Mouse (Mus musculus) mature B cell (primary cell): Measurements from ENCODE around the gene Nfic.

Experiments used
- in situ Hi-C: fragments of 300-500 bp; cut with MboI; formaldehyde crosslinking; loops from 2 replicates; pipeline ENCODE4 v1.14.3; 2019

The Nfic gene

DNA sequence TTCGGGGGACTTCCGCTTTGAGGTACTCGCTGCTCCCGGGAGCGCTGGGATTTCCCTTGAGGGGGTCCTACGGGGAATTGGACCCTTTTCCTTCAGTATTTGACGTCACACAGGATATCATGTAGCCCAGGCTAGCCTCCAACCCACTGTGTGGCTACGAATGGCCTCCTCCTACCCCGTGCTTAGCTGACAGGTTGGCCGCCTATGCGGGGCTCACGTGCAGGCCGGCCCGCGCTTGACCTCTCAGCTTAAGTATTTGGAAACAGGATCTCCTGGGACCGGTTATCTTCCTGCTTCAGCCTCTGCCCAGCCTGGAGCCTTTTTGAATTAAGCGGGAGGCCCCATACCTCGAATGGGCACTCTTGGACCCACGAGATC lies 70.8 kb downstream of the Nfic start:
- in situ Hi-C loops: no loop called here

DNA sequence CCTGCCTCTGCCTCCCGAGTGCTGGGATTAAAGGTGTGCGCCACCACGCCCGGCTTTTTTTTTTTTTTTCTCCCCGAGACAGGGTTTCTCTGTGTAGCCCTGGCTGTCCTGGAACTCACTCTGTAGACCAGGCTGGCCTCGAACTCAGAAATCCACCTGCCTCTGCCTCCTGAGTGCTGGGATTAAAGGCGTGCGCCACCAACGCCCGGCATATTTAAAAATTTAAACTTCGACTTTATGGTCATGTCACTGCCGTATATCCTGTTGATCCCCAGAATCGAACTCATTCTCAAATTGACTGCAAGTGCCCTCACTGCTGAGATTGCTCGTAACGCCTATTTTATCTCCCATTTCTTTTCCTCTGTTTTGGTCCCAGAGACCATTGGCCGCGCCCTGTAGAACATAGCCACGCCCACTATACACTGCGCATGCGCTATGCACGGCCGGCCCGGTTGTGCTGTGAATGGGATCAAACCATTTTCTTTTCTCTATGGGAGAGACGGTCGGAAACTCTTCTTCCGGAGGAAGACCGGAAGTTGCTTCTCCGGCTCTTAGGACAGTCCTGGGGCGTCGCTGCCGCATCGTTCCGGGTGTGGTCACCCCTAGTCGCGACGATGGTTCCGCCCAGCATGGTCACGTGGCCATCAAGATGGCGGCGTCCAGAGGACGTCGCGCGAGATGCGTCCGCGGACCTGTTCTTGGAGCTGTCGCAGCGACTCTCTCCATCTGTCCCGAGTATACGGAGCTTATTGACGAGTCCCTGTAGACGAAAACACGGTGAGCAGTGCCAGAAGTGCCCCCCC lies 71.4 kb downstream of the Nfic start, which contains the start of the genes Dohh and Gm48551:
Gene Dohh, plus strand, starts transcription at position 627 of the 803 bp plus-strand sequence.
Gene Gm48551, plus strand, starts transcription at position 665 of the 803 bp plus-strand sequence.
- in situ Hi-C loops: no loop called here

DNA sequence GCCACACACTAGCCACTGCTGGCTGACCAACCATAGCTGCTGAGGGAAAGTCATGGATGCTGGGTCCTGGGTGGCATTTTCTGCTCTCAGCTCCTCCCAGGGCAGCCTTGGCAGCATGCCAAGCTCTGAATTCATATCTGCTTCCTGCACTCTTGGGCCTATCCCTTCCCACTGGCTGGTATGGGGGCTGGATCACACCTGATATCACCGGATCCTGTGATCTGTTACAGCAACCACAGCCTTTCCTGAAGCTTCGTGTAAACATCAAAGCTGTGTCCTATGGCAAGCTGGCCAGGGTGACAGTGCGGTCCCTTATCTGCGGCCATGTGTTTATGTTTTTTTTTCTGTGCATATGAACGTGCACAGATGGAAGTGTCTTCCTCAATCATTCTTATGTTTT lies 73.4 kb downstream of the Nfic start:
- in situ Hi-C loops: no loop called here

DNA sequence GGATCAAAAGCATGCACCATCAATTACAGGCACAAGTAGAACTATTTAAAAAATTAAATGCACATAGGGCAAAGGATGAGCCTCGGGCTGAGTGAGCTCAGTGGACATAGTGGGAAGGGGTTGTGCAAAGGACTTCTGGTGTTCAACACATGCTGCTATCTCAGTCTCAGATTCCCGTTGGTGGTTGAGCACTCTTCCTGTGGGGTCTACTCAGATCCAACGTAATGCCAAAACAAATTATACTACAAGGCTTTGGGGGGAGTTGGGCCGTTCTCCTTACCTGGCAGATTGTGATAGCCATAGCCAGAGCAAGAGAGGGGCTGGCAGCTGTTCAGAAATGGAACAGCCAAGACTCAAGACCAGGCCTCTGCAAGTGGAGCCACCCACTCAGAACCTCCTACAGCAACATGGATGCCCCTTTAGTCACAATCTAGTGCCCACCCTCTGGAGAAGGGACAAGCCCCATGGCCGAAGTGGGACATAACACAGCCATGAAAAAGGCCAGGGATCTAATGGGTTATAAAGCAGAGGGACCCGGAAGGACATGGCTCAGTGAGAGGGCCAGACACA lies 75.5 kb downstream of the Nfic start:
- in situ Hi-C loops: no loop called here

DNA sequence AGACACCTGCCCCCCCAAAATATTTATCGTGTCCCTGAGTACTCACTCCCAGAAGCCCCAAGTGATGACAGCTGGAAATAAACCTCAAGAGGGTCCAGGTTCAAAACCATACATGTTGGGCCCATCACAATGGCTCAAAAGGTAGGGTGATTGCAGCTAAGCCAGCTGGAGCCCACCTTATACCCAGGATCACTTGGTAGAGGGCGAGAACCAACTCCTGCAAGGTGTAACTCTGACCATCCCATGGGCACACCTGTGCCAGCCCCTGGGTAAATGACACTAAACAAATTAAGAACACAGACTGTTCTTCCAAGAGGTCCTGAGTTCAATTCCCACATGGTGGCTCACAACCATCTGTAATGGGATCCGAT lies 76.3 kb downstream of the Nfic start:
- in situ Hi-C loops: no loop called here

DNA sequence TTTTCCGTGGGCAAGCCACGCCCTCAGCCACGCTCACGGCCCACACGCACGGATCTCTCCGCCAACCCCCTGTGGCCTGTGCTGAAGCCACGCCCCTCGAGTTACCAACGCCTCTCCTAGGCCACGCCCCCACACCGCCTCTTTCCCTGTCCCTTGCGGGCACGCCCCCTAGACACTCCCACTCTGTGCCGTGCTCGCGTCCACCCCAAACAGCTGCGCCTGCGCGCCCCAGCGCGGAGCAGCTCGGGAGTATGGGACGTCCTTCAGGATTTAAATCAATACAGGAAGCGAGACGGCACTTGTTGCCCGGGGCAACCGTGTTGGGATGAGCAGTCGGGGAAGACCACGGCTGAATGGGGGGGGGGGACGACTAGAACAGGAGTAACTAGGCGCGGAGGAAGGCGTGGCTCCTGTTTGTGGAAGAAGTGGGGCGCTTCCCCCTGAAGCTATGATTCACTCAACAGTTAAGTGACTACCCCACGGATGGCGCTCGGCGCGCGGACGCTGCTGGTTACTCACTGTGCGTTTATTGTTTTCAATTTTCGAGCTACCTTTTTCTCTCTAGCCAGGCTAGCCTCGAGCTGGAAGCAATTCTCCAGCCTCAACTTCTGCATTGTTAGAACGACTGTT lies 76.8 kb downstream of the Nfic start:
- in situ Hi-C loops: no loop called here

DNA sequence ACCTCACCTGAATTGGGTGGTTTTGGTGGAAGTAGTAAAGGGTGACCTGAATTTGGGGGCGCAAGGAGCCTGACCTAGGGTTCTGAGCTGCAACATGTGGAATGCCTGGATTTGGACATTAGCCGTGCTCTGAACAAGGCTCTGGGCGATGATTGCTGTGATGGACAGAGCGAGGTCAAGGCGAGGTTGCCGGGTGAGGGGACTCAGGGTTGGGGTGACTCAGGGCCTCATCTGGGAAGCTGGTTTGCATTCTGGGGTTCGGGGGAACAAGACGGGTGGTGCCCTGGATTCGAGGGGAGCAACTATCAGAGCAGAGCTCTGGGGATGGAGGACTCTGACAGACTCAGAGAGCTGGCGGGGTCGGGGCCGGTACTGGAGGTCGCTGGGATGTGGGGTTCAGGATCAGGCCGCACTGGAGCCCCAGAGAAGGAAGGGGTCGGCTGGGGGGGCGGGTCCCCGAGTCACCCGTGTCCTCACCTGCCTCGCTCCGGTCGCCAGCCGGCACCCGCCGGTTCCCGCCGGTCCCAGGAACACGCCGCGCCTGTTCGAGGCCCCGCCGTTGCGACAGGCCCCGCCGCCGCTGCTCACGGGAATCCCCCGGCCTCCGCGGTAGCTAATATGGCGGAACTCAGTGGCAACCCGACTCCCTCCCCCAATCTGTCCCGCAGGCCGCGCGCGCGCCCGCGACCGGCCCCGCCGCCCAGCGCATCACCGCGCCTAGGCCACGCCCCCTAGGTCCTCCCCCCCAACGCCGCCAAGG lies 77.5 kb downstream of the Nfic start, which contains the start of gene Fzr1:
Gene Fzr1, minus strand, starts transcription at position 724 of the 760 bp plus-strand sequence.
- in situ Hi-C loops: no loop called here

DNA sequence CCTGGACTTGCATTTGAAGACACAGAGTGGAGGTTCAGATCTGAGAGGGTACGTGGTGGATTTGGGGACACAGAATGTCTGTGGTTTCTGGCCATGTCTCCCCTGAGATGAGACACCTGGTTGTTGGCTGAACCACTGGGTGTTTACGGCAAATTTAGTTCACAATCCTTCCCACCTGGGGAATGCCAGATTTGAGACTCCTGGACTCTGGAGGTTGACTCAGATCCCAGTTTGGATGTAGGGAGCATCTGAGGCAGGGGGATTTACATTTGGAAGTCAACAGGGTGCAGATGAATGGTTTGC lies 78.1 kb downstream of the Nfic start:
- in situ Hi-C loops: no loop called here

DNA sequence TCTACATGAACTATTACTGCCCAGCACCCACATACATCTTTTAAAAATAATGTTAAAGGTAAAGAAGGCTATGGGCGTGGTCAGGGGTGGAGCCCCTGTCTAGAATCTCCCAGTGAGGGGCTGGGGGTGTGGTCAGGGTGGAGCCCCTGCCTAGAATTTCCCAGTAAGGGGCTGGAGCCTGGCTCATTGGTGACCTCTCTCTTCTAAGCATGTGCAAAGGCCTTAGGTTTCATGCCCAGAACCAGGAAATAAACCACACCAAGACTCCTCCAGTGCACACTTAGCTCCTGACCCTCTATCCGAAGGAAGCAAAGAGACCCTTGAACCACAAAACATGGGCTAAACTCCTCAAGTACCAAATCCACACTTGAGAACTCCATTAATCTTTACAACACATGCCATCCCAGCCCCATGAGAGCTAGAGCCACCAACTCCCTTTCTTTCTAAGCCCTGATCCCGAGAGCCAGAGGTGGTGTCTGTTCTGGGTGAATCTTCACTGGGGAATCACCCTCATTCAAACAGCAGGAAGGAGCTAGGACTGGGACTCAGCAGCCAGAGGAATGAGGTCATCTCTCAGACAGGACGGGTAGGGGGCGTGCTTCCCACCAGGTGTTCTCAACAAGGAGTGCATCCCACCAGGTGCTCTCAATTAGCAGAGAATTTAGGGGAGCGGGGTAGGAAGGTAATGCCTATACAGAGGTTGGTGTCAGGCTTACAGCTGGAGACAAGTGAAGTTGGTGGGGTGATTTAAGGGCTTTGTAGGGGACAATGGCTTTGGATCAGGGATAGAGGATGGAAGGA lies 78.7 kb downstream of the Nfic start:
- in situ Hi-C loops: no loop called here

DNA sequence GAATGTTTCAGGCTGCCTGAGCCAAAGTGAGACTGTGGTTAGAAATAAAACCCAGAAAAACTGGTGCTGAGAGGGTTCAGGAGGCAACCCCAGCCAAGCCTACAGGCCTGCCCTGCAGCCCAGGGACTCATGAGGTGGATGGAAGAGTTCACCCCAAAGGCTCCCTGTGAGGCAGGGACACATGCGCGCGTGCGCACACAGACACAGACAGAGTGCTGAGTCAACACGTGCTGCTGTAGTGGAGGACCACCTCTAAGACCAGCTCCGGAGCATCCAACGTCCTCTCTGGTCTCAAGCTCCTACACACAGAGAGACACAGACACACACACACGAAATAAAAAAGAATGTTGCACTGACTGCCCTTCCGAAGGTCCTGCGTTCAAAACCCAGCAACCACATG lies 80.1 kb downstream of the Nfic start:
- in situ Hi-C loops: no loop called here

DNA sequence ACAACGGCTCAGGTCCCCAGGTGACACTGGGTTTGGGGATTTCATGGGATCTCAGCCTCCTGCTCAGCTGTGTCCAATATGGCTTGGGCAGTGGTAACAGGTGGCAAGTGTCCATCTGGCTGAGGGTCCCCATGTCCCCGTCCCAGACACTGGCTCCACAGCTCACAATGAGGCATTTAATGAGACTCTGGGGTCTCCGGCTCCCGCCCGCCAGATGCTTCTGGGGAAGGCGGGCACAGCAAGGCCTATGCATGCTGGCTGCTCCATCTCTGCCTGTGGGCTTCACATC lies 88.3 kb downstream of the Nfic start:
- in situ Hi-C loops: no loop called here

DNA sequence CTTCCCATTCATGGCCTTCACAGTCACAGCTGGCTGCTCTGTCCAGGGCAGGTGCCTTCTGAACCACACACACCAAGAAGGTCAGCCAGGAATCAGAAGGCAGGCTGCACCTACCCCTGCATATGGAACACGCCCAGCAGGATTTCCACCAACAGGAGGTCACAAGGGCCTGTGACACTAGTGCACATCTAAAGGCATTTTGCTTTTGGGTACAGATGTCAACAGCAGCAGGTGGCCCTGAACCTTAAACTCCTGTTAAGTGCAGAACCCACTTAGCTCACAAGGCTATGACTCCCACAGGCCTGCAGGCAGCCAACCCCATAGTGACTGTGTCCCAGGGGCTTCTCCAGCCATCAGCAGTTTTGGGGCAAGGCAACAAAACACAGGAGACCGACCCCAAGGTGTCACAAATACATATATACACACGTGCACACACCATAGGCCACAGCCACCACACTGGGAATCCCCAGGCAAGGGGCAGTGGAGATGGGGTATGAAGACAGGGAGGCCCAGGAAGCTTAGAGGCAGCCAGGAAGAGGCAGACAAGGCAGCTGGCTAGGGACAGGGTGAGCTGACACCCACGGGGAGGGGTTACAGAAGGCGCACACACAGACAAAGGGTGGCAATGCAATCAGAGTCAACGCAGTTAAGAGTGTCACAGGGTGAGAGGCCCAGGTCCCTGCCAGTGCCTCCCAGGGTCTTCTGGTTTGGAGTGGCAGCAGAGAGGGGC lies 88.8 kb downstream of the Nfic start:
- in situ Hi-C loops: no loop called here

DNA sequence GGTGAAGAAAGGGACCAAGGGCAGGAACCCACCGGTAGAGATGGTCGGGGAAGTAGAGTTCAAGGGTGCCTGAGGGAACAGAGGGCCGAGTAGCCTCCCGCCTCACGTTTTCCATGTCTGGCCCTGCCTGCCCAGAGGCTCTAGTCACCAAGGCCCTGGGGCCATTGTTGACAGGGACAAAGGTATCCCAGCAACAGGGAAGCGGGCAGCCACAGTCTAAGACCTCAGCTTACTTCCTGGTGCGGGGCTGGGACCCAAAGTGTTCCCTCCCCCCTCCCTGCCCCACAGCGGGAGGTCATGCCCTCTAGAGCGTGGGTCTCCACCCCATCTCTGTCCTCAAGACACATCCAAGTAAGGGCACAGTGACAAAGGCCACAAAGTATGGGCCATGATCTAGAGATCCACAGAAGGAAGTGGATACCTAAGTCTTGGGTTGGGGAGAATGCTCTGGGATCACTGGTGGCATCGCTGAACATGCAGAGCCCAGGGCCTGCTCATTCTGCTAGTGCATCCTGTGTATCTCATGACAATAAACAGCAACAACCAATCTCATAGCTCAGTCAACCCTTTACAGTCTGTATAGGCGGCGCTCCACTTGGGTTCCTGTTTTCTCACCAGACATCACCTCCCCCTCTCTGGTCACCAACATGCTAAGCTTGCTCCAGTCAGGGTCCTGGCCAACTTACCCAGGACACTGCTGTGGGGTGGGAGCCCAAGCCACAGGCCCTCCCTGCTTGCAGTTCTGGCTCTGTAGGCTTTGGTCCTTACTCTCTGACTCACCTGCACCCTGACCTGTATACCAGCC lies 89.6 kb downstream of the Nfic start, which contains the start of gene 4930404N11Rik:
Gene 4930404N11Rik, minus strand, starts transcription at position 145 of the 805 bp plus-strand sequence.
- in situ Hi-C loops: no loop called here

DNA sequence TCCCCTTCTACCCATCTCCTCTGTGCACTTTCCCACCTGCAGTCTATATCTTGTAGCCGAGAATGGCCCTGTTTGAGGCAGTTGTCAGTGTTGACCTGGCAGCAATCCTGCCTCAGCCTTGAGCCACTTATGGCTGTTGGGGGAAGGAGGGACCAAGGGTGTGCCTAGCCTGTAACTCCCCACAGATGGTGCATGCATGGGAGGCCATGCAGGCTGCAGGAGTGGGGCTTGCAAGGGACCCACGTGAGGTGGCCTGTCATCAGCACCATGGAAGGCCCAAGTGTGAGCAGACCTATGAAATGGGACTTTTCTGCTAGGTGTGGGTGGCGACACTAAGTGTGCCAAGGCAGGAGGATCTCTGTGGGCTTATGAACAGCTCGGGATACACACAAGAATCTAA lies 90.4 kb downstream of the Nfic start:
- in situ Hi-C loops: no loop called here

DNA sequence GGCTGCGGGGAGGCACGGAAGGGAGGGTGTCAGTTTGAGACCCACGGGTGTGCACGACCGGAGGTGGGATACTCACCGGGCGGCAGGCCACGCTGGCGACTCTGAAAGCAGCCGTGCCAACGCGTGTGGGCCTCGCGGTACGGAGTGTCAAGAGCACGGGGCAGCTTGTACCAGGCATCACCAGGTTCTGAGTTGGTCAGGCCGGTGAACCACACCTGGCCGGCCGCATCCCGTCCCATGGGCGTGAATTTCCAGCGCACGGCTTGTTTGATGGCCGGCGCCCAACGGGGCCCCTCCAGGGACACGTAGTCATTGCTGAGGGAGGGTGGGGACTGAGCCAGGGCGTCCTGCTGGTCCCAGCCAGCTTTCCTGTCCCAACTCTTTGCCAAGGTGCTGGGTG lies 90.8 kb downstream of the Nfic start:
- in situ Hi-C loops: no loop called here

DNA sequence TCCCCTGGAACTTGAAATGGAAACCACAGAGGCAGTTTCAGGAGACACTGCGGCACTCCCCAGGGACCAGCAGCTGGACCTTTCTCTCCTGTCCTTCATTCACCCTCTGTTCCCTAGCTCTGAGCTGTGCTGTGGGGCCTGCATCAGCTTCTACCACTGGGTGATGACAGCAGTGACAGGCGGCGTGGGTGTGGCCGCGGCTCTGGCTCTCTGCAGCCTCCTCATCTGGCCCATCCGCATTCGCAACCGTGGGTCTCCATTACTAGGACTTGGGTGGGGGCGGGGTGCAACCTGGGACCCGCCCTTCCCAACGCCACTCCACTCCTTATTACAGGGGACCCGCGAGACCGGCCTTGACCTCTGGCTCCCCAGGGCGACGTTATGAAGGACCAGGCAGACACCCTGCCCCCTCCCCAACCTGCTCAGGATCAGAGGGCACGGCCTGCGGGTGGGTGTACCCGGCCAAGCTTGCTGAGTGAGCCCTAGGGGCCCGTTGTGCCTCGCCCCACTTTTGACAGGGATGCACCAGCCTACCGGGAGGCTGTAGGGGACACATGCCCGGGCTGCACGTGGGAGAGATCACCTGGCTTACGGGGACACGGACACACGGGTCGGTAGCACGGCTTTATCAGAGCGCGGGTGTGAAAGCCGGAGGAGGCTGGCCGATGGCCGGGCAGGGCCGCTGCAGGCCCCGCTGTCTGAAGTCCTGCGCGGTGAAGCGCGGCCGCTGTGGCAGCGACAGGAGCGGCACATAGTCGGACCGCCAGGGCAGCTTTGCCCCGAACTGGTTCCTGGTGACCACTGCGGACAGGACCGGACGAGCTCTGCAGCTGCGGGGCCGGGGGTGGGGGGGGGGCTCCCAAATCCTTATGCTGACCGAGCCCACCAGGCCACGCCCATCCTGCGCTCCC lies 91.7 kb downstream of the Nfic start:
- in situ Hi-C loops: no loop called here

DNA sequence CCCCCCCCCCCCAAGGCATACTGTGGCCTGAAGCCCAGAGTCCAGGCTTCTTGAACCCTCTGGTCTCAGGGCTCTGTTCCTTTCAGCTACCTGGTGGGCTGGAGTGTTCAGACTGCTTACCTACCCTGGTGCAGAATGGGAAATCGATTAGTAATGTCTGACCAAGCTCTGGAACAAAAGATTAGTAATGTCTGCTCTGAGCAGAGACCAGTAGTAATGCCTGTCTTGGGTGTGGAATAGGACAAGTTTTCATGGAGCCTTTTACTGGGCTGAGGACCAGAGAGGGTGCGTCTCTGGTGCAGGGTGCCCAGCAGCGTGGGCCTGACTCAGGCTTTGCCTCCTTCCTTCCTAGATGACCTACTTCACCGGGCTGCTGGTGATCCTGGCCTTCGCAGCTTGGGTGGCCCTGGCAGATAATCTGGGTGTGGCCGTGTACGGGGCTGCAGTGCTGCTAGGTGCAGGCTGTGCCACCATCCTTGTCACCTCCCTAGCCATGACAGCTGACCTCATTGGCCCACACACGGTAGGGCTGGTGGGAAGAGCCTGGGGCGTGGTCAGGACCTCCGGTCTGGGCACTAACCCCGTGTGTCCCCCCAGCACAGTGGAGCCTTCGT lies 93.0 kb downstream of the Nfic start:
- in situ Hi-C loops: no loop called here

DNA sequence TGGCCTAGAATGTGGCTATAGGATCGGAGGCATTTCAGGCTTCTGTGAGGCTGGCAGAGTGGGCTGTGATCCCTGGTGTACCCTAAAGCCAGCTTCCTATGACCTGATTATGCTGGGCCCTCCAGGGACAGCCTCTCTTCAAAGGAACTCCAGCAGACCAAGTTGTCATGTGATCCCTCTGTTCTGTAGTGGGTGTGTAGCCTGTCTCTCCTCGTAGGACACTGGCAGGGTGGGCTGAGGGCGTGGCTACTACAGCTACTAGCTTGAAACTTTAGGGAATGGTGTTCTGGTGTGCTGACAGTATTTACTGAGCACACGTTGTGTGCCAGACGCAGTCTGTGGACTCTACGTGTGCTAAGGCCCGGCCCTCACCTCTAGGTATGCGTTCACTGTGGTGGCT lies 94.7 kb downstream of the Nfic start:
- in situ Hi-C loops: no loop called here

DNA sequence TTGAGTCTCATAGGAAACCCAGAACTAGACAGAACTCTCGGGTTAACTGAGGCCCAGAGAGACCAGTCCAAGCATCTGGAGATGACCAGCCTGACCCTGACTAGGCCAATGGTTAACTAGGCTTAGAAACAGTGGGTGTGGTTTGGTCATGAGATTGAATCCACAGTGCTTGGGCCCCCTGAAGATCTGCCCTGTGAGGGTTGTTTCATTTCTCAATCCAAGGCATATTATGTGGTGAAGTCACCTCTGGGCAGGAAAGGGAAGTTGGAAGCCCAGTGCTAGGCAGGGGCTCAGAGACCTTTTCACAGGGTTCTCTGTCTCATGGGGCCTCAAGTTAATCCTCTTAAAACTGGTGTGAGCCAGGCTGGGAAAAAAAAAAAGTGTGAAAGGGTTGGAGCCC lies 96.6 kb downstream of the Nfic start:
- in situ Hi-C loops: no loop called here
